Mouse (Mus musculus) urinary bladder, postnatal 25 days (tissue): ENCODE data around the gene Ccnjl.

ENCODE experiments used
- DNase-seq: peaks from one replicate; pipeline ENCODE4 v3.0.0; 2022; ENCODE audit warnings: low spot score

Gene Ccnjl

GRCm38 (mm10) chr11:43626300-43626926, 97.8 kb downstream of the Ccnjl start:
- DNase-seq = peak; percentile 32

DNA sequence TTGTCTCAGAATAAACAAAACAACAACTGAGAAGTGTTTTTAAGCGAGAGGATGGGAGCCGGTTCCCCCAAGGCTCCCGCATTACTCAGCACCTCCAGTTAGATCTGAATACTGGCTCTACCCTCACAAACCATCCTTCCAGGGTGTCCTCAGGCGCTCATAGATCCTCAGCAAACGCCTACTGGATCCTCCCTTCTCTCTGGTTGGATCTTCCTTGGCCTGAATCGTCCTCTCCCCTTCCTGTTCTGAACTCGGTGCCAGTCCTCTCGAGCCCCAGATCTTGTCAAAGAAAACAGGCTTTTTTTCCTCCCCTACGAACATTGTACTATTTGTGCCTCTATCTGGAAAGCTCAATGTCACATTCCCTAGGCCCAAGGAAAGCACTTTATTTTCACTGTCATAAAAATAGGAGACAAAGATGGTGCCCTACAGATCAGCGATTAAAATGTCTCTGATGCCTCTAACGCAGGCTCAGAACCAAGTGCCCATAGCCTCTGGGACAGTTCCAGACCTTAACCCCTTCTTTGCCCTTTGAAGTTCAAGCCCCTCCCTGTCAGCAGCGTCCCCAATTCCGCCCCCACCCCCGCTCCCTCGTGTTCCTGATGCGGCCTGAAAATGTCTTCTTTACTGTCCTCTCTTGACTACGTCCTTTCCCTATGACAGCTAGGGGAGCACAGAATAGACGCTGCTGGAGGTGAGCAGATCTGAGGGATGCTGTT, 98.5 kb downstream of the Ccnjl start:
- no peak for DNase-seq

- no peak for DNase-seq
Measured at GRCm38 (mm10) chr11:43631645-43632044, 103.1 kb downstream of the Ccnjl start.

GRCm38 (mm10) chr11:43632566-43632965, 104.0 kb downstream of the Ccnjl start:
- no peak for DNase-seq

DNA sequence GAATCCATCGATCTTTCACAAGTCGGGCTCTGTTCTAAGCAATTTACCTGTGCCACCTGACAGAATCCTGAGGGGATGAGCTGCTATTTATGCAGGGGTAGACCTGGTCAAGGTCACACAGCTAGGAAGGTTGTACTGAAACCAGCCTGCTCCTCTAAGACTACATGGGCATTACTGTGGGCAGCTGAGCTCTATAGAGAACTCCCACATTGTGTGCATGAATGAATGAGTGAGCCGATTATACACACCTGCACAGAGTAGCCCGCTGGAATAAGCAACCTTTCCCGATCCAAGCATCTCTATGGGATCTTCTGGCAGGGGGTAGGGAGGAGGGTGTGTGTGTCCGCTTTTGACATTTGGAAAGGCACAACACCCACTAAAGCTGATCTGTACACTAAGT, 104.6 kb downstream of the Ccnjl start:
- no peak for DNase-seq

DNA sequence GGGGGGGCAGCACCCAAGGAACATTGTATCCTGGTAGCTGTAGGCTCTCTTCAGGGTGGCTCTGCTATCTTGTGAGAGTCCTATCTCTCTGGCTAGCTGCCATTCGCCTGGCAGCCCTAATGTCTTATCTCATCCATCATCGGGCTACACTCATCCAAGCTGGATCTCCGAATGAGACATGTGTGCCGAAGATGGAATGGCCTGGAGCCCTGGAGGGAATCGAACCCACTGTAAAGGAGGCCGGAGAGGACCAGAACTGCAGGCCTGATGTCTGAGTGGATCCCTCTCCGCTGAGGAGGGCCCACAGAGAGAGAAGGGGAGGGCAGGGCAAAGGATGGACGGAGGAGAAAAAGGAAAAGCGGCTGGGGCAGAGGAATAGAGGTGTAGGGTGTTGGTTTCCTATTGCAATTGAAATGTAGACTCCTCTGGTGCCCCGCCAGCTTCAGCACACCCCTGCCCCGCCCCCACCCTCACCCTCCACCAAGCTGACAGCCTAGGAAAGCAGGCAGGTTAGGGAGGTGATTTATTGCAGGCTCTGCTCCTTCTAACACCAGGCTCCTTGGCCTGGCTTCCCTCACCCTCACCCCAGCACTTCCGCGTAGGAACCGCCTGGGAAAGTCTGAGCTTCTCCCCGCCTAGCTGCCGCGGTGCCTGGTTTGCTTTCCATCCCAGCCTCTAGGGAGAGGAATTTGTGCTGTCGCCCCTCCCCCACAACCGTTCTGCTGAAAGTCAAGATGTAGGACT, 105.2 kb downstream of the Ccnjl start:
- DNase-seq = peak; percentile 44
